Mouse (Mus musculus) heart, embryonic 14.5 days (tissue): ENCODE measurements at regions not wholly inside any gene's neighbourhood (a gene's known extent, or its start where the extent isn't known, plus 50 kb on each side); places are given as distances from the start of the nearest gene placed in this dataset. TPM values are rescaled to one million over a fixed set of nuclear protein-coding genes. Genes with fewer than 3 reads are reported as not detected.

Source experiments
- ATAC-seq: fragments of 200-750 bp; cut with Nextera tagmentation; 2 replicates; pipeline ENCODE4 v1.8.0; 2017; ENCODE audit warnings: low read depth, moderate TSS enrichment; ENCODE audit not compliant: insufficient number of reproducible peaks, insufficient read depth, low FRiP score
- H3K27ac ChIP-seq, 2 experiments: fragments of 200-500 bp in 1 of 2; fragments of 300-500 bp in 1 of 2; sonication (generic) in 1 of 2; replicated peaks in 1 of 2; 2 replicates each; pipeline ENCODE4 v1.5.1; 2012 to 2014; ENCODE audit warnings: low read depth in 2 of 2, low read length in 2 of 2, control low read depth in 1 of 2, mild to moderate bottlenecking in 1 of 2, mixed read lengths in 1 of 2; ENCODE audit not compliant: control insufficient read depth in 1 of 2, insufficient read depth in 1 of 2
- H3K27me3 ChIP-seq: fragments of 300-500 bp; sonication (generic); 2 replicates; pipeline ENCODE4 v1.6.1; 2014; ENCODE audit warnings: mild to moderate bottlenecking, low read length, control low read depth; ENCODE audit not compliant: control insufficient read depth, insufficient read depth
- H3K36me3 ChIP-seq: fragments of 300-500 bp; sonication (generic); 2 replicates; pipeline ENCODE4 v1.6.1; 2014; ENCODE audit warnings: mild to moderate bottlenecking, control low read depth, low read length, mixed read lengths; ENCODE audit not compliant: control insufficient read depth, insufficient read depth
- H3K4me1 ChIP-seq, 2 experiments: fragments of 200-500 bp in 1 of 2; fragments of 300-500 bp in 1 of 2; sonication (generic) in 1 of 2; 2 replicates each; pipeline ENCODE4 v1.6.1; 2012 to 2014; ENCODE audit warnings: low read length in 2 of 2, control low read depth in 1 of 2, mixed read lengths in 1 of 2; ENCODE audit not compliant: control insufficient read depth in 2 of 2, insufficient read depth in 2 of 2
- H3K4me2 ChIP-seq: fragments of 300-500 bp; sonication (generic); 2 replicates; pipeline ENCODE4 v1.6.1; 2014; ENCODE audit warnings: mild to moderate bottlenecking, low read length
- H3K4me3 ChIP-seq, 2 experiments: fragments of 200-500 bp in 1 of 2; fragments of 300-500 bp in 1 of 2; sonication (generic) in 1 of 2; 2 replicates each; pipeline ENCODE4 v1.5.1; 2012 to 2014; ENCODE audit warnings: low read length in 2 of 2, mild to moderate bottlenecking in 2 of 2, control low read depth in 1 of 2, low read depth in 1 of 2, moderate library complexity in 1 of 2; ENCODE audit not compliant: control insufficient read depth in 1 of 2, insufficient read depth in 1 of 2
- H3K9ac ChIP-seq: fragments of 300-500 bp; sonication (generic); 2 replicates; pipeline ENCODE4 v1.6.1; 2014; ENCODE audit warnings: mild to moderate bottlenecking, low read length
- H3K9me3 ChIP-seq: fragments of 300-500 bp; sonication (generic); 2 replicates; pipeline ENCODE4 v1.6.1; 2016; ENCODE audit warnings: low read length, control low read depth; ENCODE audit not compliant: control insufficient read depth
- WGBS: fragments of 180-500 bp; shearing (Covaris S2); extraction: QIAGEN DNeasy Blood & Tissue Kit; methylation state at CpG from one replicate; pipeline ENCODE4 v1.1.7; 2014; 5-methylcytosine and 5-hydroxymethylcytosine counted together
- microRNA-seq: library from miRNA; unstranded; fragments of <30 nt; microRNA quantifications from one replicate; pipeline ENCODE4, GENCODE M21; 2016

GRCm38 (mm10) chr10:37194131-37194797, 55.5 kb upstream of the Marcks start:
- Histone ChIP-seq H3K4me2 (no peak overlapping the region), H3K4me1 (0 out of 4 replicates have a peak, but pooled peaks cover 0 to 5% of the 10 kb centered on the region in 2 experiments), H3K36me3 (no peaks in the 10 kb centered on the region), H3K9ac (no peak overlapping the region), H3K27me3 (no peaks in the 10 kb centered on the region), H3K27ac (peak overlapping the region; percentile 25 to 41; a peak in 3 of 4 replicates), H3K9me3 (no peaks in the 10 kb centered on the region), H3K4me3 (no peak overlapping the region)
- 66% methylated on average over 15 of the region's 15 CpGs for WGBS
- peak; percentile 54; the same call in 1 of the 2 replicates for ATAC-seq

- 82% methylated on average over 2 of the region's 2 CpGs for WGBS
- H3K27me3 ChIP-seq: no peaks in the 10 kb centered on the region
- H3K4me3 ChIP-seq: no peak overlapping the region
- ATAC-seq: no peak
- no peak overlapping the region for H3K4me2 ChIP-seq
- H3K36me3 ChIP-seq: no peaks in the 10 kb centered on the region
- H3K9me3 ChIP-seq: no peaks in the 10 kb centered on the region
- H3K4me1 ChIP-seq: 0 out of 4 replicates have a peak, but pooled peaks cover 0 to 5% of the 10 kb centered on the region in 2 experiments
- H3K27ac ChIP-seq: no peak overlapping the region
- H3K9ac ChIP-seq: no peak overlapping the region
Observed at GRCm38 (mm10) chr10:37192661-37193060, 53.9 kb upstream of the Marcks start.

- Histone ChIP-seq H3K27me3 (no peaks in the 10 kb centered on the region), H3K4me1 (0 out of 4 replicates have a peak, but pooled peaks cover 0 to 5% of the 10 kb centered on the region in 2 experiments), H3K36me3 (no peaks in the 10 kb centered on the region), H3K4me3 (no peak overlapping the region), H3K9ac (no peak overlapping the region), H3K9me3 (no peaks in the 10 kb centered on the region), H3K4me2 (no peak overlapping the region), H3K27ac (no peak overlapping the region)
- ATAC-seq: no peak
- WGBS: 62% methylated on average over 6 of the region's 6 CpGs
Observed at GRCm38 (mm10) chr10:37190092-37190491, 51.4 kb upstream of the Marcks start.

Small RNAs in the stretch of these regions (microRNA-seq; reads per million reads assigned to microRNA genes)
- gene Gm24710: not detected
